Comparison of ENCODE assay signal across 19 mouse cellular contexts in the genomic region with DNA sequence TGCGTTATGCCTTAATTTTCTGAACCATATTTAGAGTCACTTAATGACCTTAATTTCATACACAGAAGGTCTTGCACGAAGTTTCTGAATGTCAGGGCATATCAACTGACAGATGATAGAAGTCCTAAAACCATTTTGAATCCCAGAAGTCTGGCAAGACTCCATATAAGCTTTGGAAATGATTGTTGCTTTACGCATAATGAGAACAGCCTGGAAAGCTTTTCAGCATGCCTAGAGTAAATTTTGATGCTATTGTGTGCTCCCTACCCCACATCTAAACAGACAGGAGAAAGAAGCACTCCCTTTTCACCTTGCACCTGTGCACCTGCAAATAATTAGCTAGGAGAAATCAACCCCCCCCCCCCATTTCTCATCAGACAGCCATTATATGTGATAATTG.
"Had no signal": no experiment of that assay in that cellular context is flagged by ENCODE, and none has a peak within 500 bp of the region (broad histone marks: within the 10 kb centered on the region; RNA-seq: fewer than 3 reads in every experiment).

No protein-coding gene starts in this region.

- H3K27ac ChIP-seq: kidney, embryonic 15.5 days; left cerebral cortex, adult 2 months; liver, embryonic 13.5 days; neural tube, embryonic 13.5 days; stomach, embryonic 15.5 days had no signal

- H3K9me3 ChIP-seq: kidney, embryonic 15.5 days; liver, embryonic 13.5 days; stomach, embryonic 15.5 days had no signal

- DNase-seq: kidney, adult 8-10 months; kidney, postnatal 10 days; kidney, postnatal 36 days; liver, embryonic 13.5 days; lung, adult 2 months; lung, postnatal 14 days; lung, postnatal 4 days; retina, postnatal 1 day; right cerebral cortex, postnatal 25 days; spleen, adult 18-20 months; thymus, adult 18-20 months; thymus, postnatal 36 days had no signal

- H3K9ac ChIP-seq: kidney, embryonic 15.5 days; liver, embryonic 13.5 days; neural tube, embryonic 13.5 days; stomach, embryonic 15.5 days had no signal

- ATAC-seq: midbrain, embryonic 16.5 days had no signal

- H3K4me2 ChIP-seq: kidney, embryonic 15.5 days; liver, embryonic 13.5 days; midbrain, embryonic 11.5 days; neural tube, embryonic 13.5 days; stomach, embryonic 15.5 days had no signal

- H3K36me3 ChIP-seq: kidney, embryonic 15.5 days; liver, embryonic 13.5 days; neural tube, embryonic 13.5 days; stomach, embryonic 15.5 days had no signal

- H3K4me1 ChIP-seq: kidney, embryonic 15.5 days; liver, embryonic 13.5 days; neural tube, embryonic 13.5 days; stomach, embryonic 15.5 days had no signal

- H3K27me3 ChIP-seq: kidney, embryonic 15.5 days; liver, embryonic 13.5 days; neural tube, embryonic 13.5 days; stomach, embryonic 15.5 days had no signal

- H3K4me3 ChIP-seq: kidney, embryonic 15.5 days; left cerebral cortex, adult 2 months; liver, embryonic 13.5 days; myocyte; neural tube, embryonic 13.5 days; stomach, embryonic 15.5 days had no signal
